Mouse (Mus musculus) embryo, embryonic 11.5 days (tissue): ENCODE data around the gene Rbm3.
"Not testable (repeated sequence)": the region's sequence is repeated elsewhere in the genome, so short reads cannot be mapped to it uniquely, and the experiment has no call there.

ENCODE experiments used
- DNase-seq: peaks from one replicate; pipeline ENCODE4 v3.0.0-alpha.2; 2012; ENCODE audit warnings: low read depth, low spot score

Gene Rbm3

GRCm38 (mm10) chrX:8131393-8131792 is 14.3 kb downstream of the Rbm3 start:
- DNase-seq: no peak

DNA sequence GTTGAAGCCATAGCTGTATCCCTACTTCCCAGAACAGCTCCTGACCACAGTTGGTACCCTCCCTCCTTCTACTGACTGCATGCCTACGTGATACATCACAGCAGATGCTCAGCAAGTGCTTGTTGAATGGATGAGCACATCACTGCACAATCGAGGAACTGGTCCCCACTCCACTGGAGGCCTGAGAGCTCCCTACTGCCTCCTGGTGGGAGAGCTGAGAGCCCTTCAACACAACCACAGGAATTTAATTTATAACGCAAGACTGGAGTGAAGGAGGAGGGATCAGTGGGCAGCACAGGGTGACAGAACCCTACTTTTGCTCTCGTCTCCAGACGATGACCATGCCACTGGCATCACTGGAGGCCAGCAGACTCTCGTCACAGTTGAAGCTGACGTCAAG is 20.4 kb downstream of the Rbm3 start:
- no peak for DNase-seq

- no peak for DNase-seq
These were observed 21.7 kb downstream of the Rbm3 start for GRCm38 (mm10) chrX:8123821-8124470.

DNA sequence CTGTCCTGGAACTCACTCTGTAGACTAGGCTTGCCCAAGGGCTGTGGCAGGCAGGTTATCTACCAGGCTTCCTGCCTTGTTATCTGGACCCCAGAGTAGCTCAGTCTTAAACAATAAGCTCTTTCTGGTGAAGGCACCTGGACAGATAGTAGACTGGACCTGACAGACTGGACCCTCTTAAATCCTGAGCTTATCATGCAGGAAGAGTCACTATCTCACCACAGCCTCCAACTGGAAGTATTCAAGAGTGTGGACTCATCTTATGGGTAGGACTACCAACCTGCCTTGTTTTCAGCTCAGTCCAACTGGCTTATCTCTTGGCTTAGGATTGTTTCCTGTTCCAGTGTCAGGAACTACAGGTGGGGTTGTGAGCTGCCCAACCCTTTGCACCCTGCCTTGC is 28.4 kb downstream of the Rbm3 start:
- no peak for DNase-seq

- DNase-seq: no peak
These were observed 30.4 kb downstream of the Rbm3 start for GRCm38 (mm10) chrX:8115275-8115674.

DNA sequence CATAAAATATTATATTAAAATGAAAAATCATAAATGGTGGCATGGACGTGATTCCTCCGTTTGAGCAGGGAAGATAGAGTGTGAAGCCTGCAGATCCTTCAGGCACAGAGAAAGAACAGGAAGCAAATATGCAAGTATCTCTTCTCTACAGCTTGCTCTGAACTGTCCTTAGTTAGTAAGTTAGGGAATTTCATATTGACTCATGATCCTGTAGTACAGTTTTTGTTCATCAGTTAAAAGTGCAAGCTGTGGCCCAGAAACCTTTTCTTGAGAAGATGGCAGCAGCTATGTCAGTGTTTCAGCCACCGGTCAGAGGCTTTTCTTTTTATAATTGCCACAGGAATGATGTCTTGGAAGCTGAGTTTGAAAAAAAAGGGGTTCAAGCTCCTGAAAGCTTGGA is 40.7 kb downstream of the Rbm3 start:
- no peak for DNase-seq

DNA sequence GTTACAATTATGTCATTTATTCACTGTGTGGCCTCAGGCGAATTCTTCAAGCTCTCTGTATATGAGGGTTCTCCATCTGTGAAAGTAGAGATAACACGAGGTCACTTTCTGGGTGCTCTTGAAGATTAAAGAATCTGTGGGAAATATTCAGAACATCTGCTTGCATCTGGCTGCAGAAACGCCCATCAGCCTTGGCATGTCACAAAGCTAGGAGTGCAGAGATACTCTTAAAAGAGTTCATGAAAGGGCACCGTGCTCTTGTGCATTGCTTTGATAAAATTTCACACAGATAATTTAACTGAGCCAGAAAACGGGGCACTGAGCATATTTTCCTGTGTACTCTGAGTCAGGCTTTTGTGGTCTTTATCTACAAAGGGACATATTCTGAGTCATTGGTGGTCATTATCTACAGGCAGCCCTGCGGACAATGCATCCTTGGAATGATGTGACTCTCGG is 43.4 kb downstream of the Rbm3 start:
- no peak for DNase-seq

GRCm38 (mm10) chrX:8101017-8101416 is 44.7 kb downstream of the Rbm3 start:
- peak; percentile 60 for DNase-seq

DNA sequence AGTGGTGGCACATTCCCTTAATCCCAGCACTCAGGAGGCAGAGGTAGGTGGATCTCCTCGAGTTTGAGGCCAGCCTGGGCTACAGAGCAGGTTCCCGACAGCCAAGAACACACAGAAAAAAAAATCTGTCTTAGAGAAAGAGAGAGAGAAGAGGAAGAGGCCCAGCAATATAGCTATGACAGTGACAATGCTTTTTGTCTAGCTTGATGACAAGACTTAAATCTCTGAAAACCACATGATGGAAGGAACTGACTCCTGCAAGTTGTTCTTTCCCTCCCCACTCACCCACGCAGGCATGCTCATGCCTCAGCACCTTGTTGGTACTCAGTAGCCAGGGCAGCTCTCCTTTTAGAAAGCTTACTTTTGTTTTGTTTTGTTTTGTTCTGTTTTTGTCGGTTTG is 46.2 kb downstream of the Rbm3 start:
- DNase-seq: no peak

DNA sequence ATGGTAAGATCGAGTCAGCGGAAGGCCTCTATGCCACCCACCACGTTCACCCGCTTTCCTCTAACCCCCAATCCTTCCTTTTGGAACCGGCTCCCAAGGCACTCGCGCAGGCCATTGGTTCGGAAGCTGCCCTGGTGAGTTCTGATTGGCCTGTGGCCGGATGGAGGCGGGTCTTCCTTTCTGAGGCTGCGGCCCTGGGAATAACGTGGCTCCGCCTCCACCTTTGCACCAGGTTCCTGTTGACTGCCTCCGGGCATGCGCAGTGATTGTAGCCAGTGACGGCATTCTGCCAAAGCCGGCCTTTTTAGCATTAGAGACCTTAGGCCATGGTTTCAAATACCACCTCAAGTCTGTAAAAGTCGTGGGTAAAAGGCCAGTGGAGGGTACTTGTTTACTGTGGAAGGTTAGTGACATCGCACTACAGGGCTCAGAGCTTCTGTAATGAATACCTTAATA is 48.9 kb downstream of the Rbm3 start:
- DNase-seq: peak; percentile 89

DNA sequence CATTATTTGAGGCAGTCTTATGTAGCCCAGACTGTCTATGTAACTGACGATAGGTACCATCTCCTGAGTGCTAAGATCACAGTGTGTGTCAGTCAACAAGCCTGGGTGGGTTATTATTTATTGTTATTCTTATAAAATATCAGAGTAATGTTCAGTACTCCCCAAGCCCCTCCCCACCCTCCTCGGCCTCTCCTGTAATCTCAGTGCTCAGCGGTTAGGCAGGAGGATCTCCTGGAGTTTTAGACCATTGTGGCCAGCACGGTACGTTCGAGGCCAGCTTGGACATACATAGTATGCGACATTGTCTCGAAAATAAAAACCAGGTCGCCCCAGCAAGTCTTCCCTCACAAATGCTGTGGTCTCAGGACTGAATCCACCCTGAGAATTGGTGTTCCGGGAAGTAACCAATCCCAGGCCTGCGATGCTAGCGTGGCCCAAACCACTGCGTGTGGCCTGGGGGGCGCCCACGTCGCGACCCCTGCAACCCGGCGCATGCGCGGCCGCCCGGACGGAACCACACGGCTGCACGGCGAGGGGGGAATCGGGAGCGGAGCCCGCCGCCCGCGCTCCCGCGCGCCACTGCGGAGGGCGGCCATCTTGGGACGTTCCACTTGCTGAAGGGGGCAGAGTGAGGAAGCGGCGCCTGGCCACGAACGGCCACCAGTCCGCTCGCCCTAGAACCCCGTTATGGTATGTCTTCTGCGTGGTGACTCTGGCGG is 49.5 kb downstream of the Rbm3 start:
- DNase-seq: not testable (repeated sequence)

DNA sequence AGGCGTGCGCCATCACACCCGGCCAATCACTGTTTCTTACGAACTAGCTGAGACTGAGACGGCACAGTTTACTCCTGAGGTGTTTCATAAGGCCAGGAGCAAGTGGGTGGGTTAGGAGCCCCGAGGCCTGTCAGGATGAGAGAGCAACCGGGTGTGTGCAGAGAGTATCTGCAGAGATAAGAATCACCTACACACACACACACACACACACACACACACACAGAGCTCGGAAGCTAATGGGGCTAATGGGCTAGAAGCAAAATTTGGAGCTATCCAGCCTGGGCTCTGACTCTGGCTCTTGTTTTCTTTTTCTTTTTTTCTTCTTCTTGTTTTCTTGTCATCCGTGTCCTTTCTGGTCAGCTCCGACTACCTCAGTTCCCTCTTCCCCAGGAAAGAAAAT is 50.1 kb downstream of the Rbm3 start:
- DNase-seq: no peak

DNA sequence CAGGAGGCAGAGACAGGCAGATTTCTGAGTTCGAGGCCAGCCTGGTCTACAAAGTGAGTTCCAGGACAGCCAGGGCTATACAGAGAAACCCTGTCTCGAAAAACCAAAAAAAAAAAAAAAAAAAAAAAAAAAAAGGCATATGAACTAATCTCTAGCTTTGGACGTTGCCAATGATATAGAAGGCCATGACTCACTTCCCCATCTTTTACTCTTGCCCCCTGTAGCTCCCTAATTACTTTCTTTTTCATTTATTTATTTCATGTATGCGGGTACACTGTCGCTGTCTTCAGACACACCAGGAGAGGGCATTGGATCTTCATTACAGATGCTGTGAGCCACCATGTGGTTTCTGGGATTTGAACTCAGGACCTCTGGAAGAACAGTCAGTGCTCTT is 54.7 kb downstream of the Rbm3 start:
- DNase-seq: not testable (repeated sequence)

DNA sequence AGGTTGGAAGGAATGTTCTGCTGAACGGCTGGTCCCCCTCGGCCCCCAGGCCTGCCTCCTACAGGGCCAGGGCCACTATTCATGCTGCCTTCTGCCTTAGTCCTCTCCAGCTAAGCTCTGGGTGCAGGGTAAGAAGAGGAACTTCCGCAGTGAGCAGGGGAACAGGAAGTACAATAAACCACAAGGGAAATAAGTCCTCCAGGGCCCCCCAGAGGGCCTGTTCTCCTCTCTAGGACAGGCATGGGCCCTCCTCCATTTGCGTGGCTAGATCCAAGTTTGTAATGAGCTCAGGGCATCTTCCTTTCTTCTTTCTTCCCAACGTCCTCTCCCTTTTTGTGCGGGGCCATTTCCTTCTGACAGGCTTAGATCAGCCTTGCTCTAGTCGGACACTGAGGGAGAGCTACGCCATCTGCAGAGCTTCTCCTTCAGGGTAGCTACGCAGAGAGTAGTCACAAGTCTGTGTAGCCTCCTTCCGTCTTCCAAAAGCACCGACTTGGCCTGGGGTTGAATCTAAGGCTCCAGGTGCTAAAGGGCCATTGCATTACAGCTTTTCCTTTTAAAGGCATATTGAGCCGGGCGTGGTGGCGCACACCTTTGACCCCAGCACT is 55.2 kb downstream of the Rbm3 start, which contains the start of gene Was:
Gene Was, minus strand, starts transcription at position 153 of the 608 bp plus-strand sequence.
- DNase-seq: no peak

DNA sequence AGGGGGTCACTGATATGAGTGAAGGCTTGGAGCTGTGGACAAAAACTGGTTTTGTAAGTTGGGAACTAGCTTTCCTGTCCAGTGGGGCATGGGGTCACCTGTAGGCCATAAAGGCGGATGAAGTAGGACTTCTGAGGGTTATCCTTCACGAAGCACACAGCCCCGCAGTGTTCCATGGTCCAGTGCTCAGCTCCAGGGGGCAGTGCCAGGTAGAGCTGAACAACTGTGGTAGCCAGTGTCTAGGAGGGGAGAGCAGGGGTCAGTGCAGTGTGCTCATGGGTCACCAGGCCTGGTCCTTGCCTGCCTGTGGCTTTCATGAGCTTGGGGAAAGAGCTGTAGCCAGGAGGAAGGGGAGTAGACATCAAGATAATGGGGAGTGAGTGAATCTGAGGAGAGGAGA is 55.9 kb downstream of the Rbm3 start:
- no peak for DNase-seq
